Mouse (Mus musculus) kidney, adult 9 months (tissue): Measurements from ENCODE around the gene Polr2j.
A peak's percentile ranks its signal among the peaks of the same experiment; 100 is the strongest.

Experiments used
- DNase-seq: peaks from one replicate; pipeline ENCODE4 v3.0.0; 2022

The Polr2j gene

DNA sequence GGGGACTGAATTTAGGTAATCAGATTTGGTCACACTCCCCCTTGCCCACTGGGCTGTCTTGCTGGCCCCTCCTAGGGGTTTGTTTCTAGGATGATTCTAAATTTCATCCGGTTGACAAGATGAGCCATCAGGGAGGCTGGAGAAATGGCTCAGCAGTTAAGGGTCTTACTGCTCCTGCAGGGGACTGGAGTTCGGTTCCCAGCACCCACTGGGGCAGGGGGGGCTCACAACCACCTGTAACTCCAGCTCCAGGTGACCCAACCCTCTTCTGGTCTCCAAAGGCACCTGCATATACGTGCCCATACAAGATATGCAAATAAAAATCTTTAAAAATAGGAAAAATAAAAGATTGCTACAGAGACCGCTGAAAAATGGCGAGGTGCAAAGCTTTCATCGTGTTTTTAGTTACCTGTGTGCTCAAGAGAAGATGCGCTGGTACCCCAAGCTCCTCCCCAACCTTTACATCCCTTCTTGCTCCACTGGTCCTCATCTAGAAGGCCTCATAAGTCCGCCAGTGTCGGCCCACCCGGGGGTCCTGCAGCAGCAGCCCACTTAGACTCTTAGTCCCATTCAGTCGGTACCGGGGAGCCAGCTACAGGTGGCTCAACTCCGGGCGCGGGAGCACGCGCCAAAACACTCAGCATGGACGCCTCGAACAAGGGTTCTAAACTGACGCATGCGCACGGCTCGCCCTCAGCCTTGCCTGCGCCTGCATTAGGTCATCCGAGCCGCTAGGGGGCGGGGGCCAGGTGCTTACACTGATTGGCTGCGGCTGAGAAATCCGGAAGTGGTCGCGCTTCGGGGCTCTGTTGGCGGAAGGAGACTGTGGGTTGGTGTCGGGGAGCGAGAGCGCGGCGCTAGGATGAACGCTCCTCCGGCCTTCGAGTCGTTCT lies at the start of gene Polr2j:
TSS of gene Polr2j (plus strand) at position 741 of the 893 bp plus-strand sequence.
- peak; percentile 97 for DNase-seq

- DNase-seq, result no peak
These were observed 47.0 kb upstream of the Polr2j start for GRCm38 (mm10) chr5:136069411-136069810.

GRCm38 (mm10) chr5:136073051-136073450 lies 43.4 kb upstream of the Polr2j start:
- no peak for DNase-seq

DNA sequence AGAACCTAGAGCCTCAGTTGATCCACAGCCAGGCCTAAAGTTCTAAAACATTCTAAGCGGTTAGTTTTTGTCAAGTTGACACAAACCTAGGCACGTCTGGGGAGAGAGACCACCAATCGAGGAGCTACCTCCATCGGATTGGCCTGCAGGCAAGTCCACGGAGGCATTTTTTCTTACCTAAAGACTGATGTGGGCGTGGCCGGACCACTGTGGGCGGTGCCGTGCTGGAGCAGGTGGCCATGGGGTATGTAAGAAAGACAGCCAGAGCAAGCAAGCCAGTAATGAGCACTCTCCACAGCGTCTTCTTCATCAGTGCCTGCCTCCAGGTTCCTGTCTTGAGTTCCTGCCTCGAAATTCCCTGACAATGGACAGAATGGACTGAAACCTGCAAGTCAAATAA lies 42.9 kb upstream of the Polr2j start:
- no peak for DNase-seq

DNA sequence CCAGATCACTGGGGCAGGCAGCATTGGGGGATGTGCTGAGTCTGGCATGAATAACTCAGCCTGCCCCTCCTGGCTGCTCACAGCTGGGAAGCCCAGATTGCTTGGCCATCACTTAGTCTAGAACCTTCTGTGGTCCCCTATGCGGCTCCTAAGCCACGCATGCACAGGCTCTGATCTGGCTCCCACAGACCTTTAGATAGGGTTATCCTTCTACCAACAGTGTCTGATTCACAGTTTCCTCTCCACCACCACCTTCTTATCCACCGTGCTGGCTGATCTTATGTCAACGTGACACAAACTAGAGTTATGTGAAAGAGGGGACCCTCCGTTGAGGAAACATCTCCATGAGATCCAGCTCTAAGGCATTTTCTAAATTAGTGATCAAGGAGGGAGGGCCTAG lies 41.4 kb upstream of the Polr2j start:
- DNase-seq, result no peak

- no peak for DNase-seq
These were observed 40.1 kb upstream of the Polr2j start for GRCm38 (mm10) chr5:136076284-136076683.

GRCm38 (mm10) chr5:136077001-136077550 lies 39.4 kb upstream of the Polr2j start:
- peak; percentile 43 for DNase-seq

- no peak for DNase-seq
These were observed 38.3 kb upstream of the Polr2j start for GRCm38 (mm10) chr5:136078136-136078535.

- DNase-seq, result no peak
These were observed 34.1 kb upstream of the Polr2j start for GRCm38 (mm10) chr5:136082345-136082744.

DNA sequence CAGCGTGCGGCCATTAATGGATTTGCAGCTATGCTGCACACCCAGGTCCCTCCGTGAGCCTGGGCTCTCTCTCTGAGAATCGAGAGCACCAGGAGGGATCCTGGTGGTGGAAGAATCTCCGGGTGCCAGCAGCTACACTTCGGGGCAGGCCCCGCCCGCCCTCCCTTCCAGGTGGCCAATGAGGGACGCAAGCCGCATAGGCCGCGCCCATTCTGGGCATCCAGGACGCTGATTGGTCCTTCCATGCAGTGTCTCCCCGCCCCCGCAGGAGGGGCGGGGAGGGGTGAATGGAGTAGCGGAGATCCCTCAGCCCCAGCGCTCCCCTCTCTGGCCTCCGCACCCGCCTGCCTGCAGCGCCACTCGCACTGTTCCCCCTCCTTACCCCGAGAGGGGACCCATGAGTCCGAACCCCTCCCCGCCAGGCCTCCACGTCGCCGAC lies 32.7 kb upstream of the Polr2j start, which contains the start of gene Rasa4:
TSS of gene Rasa4 (plus strand) at position 248 of the 439 bp plus-strand sequence.
- peak; percentile 95 for DNase-seq

DNA sequence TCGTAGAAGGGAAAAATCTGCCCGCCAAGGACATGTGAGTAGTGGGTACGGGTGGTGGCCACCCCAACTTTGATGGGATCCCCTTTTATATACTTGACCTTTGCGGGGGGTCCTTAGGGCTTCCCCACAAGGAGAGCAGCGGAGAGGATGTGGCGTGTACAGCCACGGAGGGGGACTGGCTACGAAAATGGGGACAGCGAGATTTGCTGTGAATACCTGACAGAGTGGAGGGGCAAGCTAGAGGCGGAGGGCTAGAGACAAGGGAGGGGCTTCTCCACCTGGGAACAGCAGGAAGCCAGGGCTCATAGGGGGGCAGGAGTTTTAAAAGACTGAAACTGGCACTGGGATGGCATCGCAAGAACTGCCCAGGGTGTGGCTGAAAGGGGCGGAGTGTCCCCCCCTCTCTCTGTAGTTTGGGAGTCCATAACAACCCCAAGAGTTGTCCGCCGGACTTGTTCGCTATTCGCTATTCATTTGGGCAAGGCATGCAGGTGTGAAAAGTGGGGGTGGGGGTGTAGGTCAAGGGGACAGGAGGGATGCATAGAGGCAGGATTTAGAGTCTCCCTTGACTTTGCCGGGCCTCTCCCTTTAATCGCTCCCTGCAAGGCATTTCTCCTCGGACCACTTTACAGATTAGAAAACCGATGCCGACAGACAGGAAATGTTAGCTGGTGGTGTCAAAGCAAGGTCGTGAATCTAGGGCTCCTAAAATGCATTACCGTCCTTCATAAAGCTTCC lies 32.1 kb upstream of the Polr2j start:
- DNase-seq, result no peak

DNA sequence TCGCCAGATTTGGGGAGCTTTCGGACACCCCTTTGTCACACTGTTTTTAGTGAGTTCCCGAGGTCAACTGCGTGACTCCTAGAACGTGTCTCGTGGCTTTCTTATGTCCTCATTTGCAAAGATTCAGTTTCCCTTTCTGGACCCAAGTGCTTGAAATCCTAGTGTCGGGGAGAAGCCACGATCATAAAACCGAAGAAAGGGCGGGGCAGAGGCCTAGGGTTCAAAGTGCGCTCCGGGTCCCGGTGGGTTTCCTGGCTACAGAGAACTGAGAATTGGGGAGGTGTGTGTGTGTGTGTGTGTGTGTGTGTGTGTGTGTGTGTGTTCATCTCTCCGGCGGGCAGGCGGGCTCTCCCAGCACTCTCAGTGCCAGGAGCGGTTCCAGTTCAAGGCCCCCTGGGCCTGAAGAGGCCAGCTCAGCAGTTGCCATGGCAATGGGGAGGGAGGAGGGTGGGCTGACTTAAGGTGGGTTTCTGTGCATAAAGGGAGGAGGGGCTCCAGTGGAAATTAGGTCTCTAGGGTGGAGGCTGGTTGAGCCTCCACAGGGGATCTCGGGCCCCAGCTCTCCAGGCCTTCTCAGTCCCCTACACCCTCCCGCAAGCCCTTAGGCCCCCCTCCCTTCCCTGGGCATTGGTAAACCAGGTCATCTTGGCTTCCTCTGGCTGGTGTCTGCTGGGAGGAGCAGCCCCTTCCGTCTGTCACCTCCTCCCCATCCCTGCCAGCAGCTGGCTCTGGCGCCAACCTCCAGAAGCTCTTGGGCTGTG lies 31.4 kb upstream of the Polr2j start:
- DNase-seq, result no peak

DNA sequence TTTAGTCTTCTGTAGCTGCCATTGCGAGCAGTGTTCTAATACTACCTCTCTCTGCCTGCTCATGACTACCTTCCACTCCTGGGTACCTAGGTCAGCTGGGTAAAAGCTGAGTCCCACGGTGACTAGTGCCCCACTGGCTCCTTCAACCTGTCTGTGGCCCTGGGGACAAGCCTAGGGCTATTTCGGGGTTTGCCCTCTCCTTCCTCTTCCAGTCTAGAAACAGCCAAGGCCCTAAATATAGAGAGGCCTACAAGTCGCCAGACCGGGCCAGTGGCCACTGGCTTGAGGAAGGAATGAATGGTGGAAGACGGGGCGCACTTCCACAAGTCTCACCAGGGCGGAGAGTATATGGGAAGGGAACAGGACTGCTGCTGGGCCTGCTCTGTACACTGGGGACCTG lies 30.1 kb upstream of the Polr2j start:
- DNase-seq, result no peak

DNA sequence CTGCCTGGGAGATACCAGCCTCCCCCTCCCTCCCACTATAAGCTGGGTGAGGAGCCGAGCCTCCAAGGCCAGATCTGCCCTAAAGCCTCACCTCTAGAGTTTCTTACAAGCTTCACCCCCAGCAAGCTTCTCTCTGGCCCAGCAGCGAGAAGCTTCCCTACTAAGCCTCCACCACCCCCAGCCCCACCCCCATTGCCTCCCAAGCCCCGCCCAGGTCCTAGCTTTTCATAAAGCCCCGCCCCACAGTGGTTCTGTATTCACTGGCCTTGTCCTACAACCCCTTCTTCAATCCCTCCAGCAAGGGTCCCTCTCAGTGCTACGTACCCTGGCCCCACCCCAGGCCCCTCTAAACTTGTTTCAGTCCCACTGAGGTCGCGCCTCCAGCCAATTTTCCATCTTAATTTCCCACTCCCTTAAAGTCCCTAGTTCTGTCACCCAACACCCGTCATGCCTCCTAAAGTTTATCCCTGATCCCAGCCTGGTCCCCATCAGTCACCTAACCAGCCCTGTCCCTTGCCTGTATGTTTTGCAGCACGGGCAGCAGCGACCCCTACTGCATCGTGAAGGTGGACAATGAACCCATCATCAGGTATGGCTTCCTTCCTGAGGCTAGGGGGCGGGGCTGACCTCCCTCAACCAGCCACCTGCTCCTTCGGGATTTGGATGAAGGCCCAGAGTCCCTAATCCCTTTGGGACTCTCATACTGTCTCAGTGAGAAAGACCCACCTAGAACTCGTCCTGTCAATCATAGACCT lies 27.4 kb upstream of the Polr2j start:
- DNase-seq, result no peak

DNA sequence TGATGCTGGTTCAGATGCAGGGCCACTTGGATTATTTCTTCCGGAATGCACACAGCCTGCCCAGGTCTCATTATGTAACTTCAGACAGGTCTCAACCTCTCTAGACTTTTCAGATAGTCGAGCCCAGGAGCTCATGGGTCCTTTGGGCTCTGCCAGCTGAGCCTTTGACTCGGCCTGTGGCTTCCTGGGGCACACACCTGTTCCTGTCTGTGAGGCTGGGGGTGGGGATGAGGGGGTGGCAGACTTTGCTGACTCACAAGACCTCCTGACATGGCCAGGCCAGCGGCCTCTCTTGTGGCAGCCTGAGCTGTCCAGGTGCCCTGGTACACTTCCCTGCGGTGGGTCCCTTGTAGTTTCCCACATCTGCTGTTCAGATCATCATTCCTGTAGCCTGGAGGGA lies 24.5 kb upstream of the Polr2j start:
- no peak for DNase-seq

- no peak for DNase-seq
These were observed 22.0 kb upstream of the Polr2j start for GRCm38 (mm10) chr5:136094249-136095010.

- DNase-seq, result no peak
These were observed 21.3 kb upstream of the Polr2j start for GRCm38 (mm10) chr5:136095089-136095488.

DNA sequence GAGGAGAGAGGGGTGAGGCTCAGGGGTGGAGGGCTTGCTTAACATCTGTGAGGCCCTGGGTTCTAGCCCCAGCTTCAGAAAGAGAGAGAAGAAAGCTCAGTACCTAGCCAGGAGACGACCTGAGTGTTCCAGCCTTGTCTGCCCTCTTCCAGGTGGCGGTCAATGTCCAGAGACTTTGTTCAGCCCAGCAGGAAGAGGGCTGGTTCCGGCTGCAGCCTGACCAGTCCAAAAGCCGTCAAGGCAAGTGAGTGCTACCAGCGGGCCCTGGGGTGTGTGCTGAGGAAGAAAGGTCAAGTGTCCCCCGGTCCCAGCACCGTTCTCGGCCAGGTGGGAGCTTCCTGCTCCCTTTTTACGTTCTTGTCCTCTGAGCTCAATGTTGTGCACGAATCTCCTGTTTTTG lies 17.9 kb upstream of the Polr2j start:
- DNase-seq, result peak; percentile 80

DNA sequence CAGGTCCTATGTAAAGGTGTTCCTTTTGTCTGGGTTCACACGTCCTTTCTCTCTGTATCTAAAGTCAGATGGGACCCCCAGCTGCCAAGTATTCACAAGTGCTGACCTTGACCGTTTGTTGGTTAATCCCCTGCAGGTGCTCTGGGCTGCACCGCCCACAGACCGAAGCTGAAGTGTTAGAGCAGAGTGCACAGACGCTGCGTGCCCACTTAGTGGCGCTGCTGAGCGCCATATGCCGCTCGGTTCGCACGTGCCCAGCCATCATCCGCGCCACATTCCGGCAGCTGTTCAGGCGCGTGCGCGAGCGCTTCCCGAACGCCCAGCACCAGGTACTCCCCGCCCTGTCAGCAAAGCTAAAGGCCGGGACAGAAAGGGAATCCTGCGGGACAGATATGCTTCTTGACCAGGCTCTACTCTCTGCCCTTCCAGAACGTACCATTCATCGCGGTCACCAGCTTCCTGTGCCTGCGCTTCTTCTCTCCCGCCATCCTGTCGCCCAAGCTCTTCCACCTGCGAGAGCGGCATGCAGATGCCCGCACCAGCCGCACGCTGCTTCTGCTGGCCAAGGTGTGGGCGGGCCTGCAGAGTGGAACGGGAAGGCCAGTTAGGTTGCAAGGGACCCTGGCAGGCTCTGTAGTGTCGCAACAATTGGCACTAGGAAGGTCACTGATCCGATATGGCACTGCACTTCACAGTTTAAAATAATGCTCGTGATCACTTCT lies 14.2 kb upstream of the Polr2j start:
- DNase-seq, result peak; percentile 74

DNA sequence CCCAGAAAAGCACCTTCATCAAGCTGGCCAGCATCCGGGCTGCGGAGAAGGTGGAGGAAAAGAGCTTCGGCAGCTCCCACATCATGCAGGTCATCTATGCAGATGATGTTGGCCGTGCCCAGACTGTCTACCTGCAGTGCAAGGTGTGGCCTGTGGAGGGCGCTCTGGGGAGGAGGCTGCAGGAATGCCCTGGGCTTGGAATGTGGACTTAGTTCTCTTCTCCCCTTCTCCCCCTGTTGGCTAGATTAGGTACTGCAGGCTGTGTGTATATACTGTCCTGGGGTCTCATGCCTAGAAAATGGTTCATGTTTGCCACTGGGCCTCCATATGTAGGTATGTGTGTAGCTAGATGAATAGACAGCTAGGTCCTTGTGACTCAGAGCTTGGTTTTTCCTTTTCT lies 11.9 kb upstream of the Polr2j start:
- DNase-seq, result no peak

DNA sequence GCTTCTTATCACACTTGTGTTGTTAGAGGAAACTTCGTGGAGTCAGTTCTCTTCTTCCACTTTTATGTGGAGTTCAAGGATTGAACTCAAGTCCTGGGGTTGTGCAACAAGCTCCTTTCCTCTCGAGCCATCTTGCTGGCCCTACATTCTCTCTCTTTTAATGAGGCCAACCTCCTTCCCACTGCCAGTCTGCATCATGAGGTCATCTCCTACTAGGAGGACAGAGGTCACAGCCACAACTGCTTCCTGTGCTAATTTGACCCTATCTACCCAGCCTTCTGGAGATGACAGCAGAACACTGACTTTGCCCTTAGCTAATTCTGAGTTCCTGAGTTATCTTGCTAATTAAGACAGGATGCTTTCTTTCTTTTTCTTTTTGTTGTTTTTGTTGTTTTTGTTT lies 7.9 kb upstream of the Polr2j start:
- DNase-seq, result no peak
